Mouse (Mus musculus) midbrain, embryonic 10.5 days (tissue): ENCODE data around the gene Shtn1. TPM values are rescaled to one million over a fixed set of nuclear protein-coding genes. Genes with fewer than 3 reads are reported as not detected.

Source experiments
- DNase-seq: peaks from one replicate; pipeline ENCODE4 v3.0.0-alpha.2; 2017; ENCODE audit warnings: low spot score
- H3K27ac ChIP-seq: fragments of 300-500 bp; sonication (generic); replicated peaks from 2 replicates; pipeline ENCODE4 v1.5.1; 2016; ENCODE audit warnings: mild to moderate bottlenecking
- H3K27me3 ChIP-seq: fragments of 300-500 bp; sonication (generic); 2 replicates; pipeline ENCODE4 v1.6.1; 2016; ENCODE audit warnings: low read depth, mild to moderate bottlenecking; ENCODE audit not compliant: poor library complexity, severe bottlenecking
- H3K36me3 ChIP-seq: fragments of 300-500 bp; sonication (generic); 2 replicates; pipeline ENCODE4 v1.6.1; 2016; ENCODE audit warnings: mild to moderate bottlenecking, moderate library complexity
- H3K4me1 ChIP-seq: fragments of 300-500 bp; sonication (generic); 2 replicates; pipeline ENCODE4 v1.6.1; 2016
- H3K4me3 ChIP-seq: fragments of 300-500 bp; sonication (generic); 2 replicates; pipeline ENCODE4 v1.5.1; 2016; ENCODE audit warnings: mild to moderate bottlenecking, moderate library complexity
- H3K9me3 ChIP-seq: fragments of 300-500 bp; sonication (generic); replicated peaks from 2 replicates; pipeline ENCODE4 v1.6.1; 2016; ENCODE audit warnings: mild to moderate bottlenecking
- WGBS: fragments of 180-500 bp; shearing (Covaris S2); methylation state at CpG from one replicate; pipeline ENCODE4 v1.1.7; 2016; 5-methylcytosine and 5-hydroxymethylcytosine counted together
- polyA plus RNA-seq: library from polyadenylated mRNA; unstranded; fragments of >200 nt; fragmentation: Nextera tagmentation; extraction: Ambion mirVana; gene quantifications from 2 replicates; pipeline ENCODE4 v1.2.1, GENCODE M21; 2016

The Shtn1 gene
- polyA plus RNA-seq: 0.75 and 1.4 TPM in 2 replicates

- peak within 1 kb of the TSS; percentile 81 for H3K4me3 ChIP-seq
- 0% methylated on average over 34 of the region's 46 CpGs for WGBS
- no peaks in the 10 kb centered on the region for H3K36me3 ChIP-seq
- H3K27me3 ChIP-seq: peaks cover 56% of the 10 kb centered on the region
- H3K27ac ChIP-seq: peak within 1 kb of the TSS; percentile 71
- DNase-seq: no peak
- no peaks in the 10 kb centered on the region for H3K9me3 ChIP-seq
- H3K4me1 ChIP-seq: peaks cover 15% of the 10 kb centered on the region
Observed at GRCm38 (mm10) chr19:59075472-59076101, at the start of gene Shtn1. Gene Shtn1, minus strand, starts transcription at chr19:59076100.

- peaks cover 11% of the 10 kb centered on the region; the same call in 1 of the 2 replicates for H3K27me3 ChIP-seq
- H3K4me1 ChIP-seq: peaks cover 12% of the 10 kb centered on the region
- no peak overlapping the region for H3K27ac ChIP-seq
- no peak for DNase-seq
- H3K36me3 ChIP-seq: no peaks in the 10 kb centered on the region
- H3K4me3 ChIP-seq: no peak overlapping the region
- H3K9me3 ChIP-seq: no peaks in the 10 kb centered on the region
- WGBS: 84% methylated on average over 4 of the region's 4 CpGs
Observed at GRCm38 (mm10) chr19:59114152-59114551, 38.3 kb upstream of the Shtn1 start.

GRCm38 (mm10) chr19:59109937-59110336 lies 34.0 kb upstream of the Shtn1 start:
- DNase-seq: no peak
- no peaks in the 10 kb centered on the region for H3K9me3 ChIP-seq
- H3K4me3 ChIP-seq: no peak overlapping the region
- no peaks in the 10 kb centered on the region for H3K36me3 ChIP-seq
- 36% methylated on average over 1 of the region's 1 CpGs for WGBS
- peaks cover 6% of the 10 kb centered on the region; the same call in 1 of the 2 replicates for H3K27me3 ChIP-seq
- peaks cover 12% of the 10 kb centered on the region for H3K4me1 ChIP-seq
- no peak overlapping the region for H3K27ac ChIP-seq

GRCm38 (mm10) chr19:59098315-59098714 lies 22.4 kb upstream of the Shtn1 start:
- no peaks in the 10 kb centered on the region for H3K4me1 ChIP-seq
- H3K27me3 ChIP-seq: no peaks in the 10 kb centered on the region
- H3K9me3 ChIP-seq: no peaks in the 10 kb centered on the region
- 80% methylated on average over 1 of the region's 1 CpGs for WGBS
- H3K27ac ChIP-seq: no peak overlapping the region
- DNase-seq: no peak
- no peak overlapping the region for H3K4me3 ChIP-seq
- no peaks in the 10 kb centered on the region for H3K36me3 ChIP-seq

- Histone ChIP-seq H3K36me3 (no peaks in the 10 kb centered on the region), H3K27ac (no peak overlapping the region), H3K4me1 (no peaks in the 10 kb centered on the region), H3K4me3 (no peak overlapping the region), H3K9me3 (no peaks in the 10 kb centered on the region), H3K27me3 (no peaks in the 10 kb centered on the region)
- 89% methylated on average over 7 of the region's 7 CpGs for WGBS
- DNase-seq: no peak
Observed at GRCm38 (mm10) chr19:59092295-59092694, 16.4 kb upstream of the Shtn1 start.

- no peak for DNase-seq
- H3K27me3 ChIP-seq: no peaks in the 10 kb centered on the region
- no peak overlapping the region for H3K4me3 ChIP-seq
- no peaks in the 10 kb centered on the region for H3K4me1 ChIP-seq
- H3K9me3 ChIP-seq: no peaks in the 10 kb centered on the region
- H3K27ac ChIP-seq: no peak overlapping the region
- no peaks in the 10 kb centered on the region for H3K36me3 ChIP-seq
- WGBS: 83% methylated on average over 1 of the region's 1 CpGs
Observed at GRCm38 (mm10) chr19:59090337-59090736, 14.4 kb upstream of the Shtn1 start.

- no peaks in the 10 kb centered on the region for H3K9me3 ChIP-seq
- no peak for DNase-seq
- 58% methylated on average over 4 of the region's 4 CpGs for WGBS
- no peak overlapping the region for H3K27ac ChIP-seq
- H3K4me3 ChIP-seq: no peak overlapping the region
- no peaks in the 10 kb centered on the region for H3K27me3 ChIP-seq
- no peaks in the 10 kb centered on the region for H3K4me1 ChIP-seq
- H3K36me3 ChIP-seq: no peaks in the 10 kb centered on the region
Observed at GRCm38 (mm10) chr19:59084296-59084695, 8.4 kb upstream of the Shtn1 start.

- Histone ChIP-seq H3K4me3 (peak overlapping the region; percentile 81), H3K27ac (no peak overlapping the region), H3K9me3 (no peaks in the 10 kb centered on the region), H3K27me3 (peaks cover 56% of the 10 kb centered on the region), H3K36me3 (no peaks in the 10 kb centered on the region), H3K4me1 (peaks cover 15% of the 10 kb centered on the region)
- WGBS: 11% methylated on average over 5 of the region's 5 CpGs
- no peak for DNase-seq
Observed at GRCm38 (mm10) chr19:59076131-59076530, 231 bp upstream of the Shtn1 start.

- no peaks in the 10 kb centered on the region for H3K9me3 ChIP-seq
- H3K36me3 ChIP-seq: no peaks in the 10 kb centered on the region
- peak overlapping the region; percentile 81 for H3K4me3 ChIP-seq
- H3K27ac ChIP-seq: peak overlapping the region; percentile 71
- H3K4me1 ChIP-seq: peaks cover 15% of the 10 kb centered on the region
- peaks cover 56% of the 10 kb centered on the region for H3K27me3 ChIP-seq
- DNase-seq: peak; percentile 47
- 3% methylated on average over 46 of the region's 46 CpGs for WGBS
Observed at GRCm38 (mm10) chr19:59074841-59075471, 944 bp downstream of the Shtn1 start.

- Histone ChIP-seq H3K4me1 (peaks cover 15% of the 10 kb centered on the region), H3K36me3 (no peaks in the 10 kb centered on the region), H3K27me3 (peaks cover 56% of the 10 kb centered on the region), H3K9me3 (no peaks in the 10 kb centered on the region), H3K27ac (no peak overlapping the region), H3K4me3 (no peak overlapping the region)
- no peak for DNase-seq
- 68% methylated on average over 3 of the region's 3 CpGs for WGBS
Observed at GRCm38 (mm10) chr19:59074381-59074780, 1.5 kb downstream of the Shtn1 start.

- 89% methylated on average over 6 of the region's 6 CpGs for WGBS
- Histone ChIP-seq H3K4me1 (peaks cover 15% of the 10 kb centered on the region), H3K27ac (no peak overlapping the region), H3K27me3 (peaks cover 53% of the 10 kb centered on the region), H3K36me3 (no peaks in the 10 kb centered on the region), H3K9me3 (no peaks in the 10 kb centered on the region), H3K4me3 (no peak overlapping the region)
- no peak for DNase-seq
Observed at GRCm38 (mm10) chr19:59073006-59073405, 2.9 kb downstream of the Shtn1 start.

GRCm38 (mm10) chr19:59071979-59072378 lies 3.9 kb downstream of the Shtn1 start:
- H3K4me3 ChIP-seq: no peak overlapping the region
- H3K36me3 ChIP-seq: no peaks in the 10 kb centered on the region
- H3K27me3 ChIP-seq: peaks cover 43% of the 10 kb centered on the region
- peaks cover 15% of the 10 kb centered on the region for H3K4me1 ChIP-seq
- no peak for DNase-seq
- H3K27ac ChIP-seq: no peak overlapping the region
- no peaks in the 10 kb centered on the region for H3K9me3 ChIP-seq
- 88% methylated on average over 2 of the region's 2 CpGs for whole genome bisulfite sequencing

- Histone ChIP-seq H3K27ac (no peak overlapping the region), H3K27me3 (peaks cover 37% of the 10 kb centered on the region), H3K4me3 (no peak overlapping the region), H3K4me1 (peaks cover 15% of the 10 kb centered on the region), H3K36me3 (no peaks in the 10 kb centered on the region), H3K9me3 (no peaks in the 10 kb centered on the region)
- DNase-seq: no peak
- 84% methylated on average over 4 of the region's 4 CpGs for WGBS
Observed at GRCm38 (mm10) chr19:59071396-59071795, 4.5 kb downstream of the Shtn1 start.
